Mouse (Mus musculus) embryo, embryonic 11 days (tissue): ENCODE measurements around the gene Gpr135.

Source experiments
- DNase-seq: peaks from one replicate; pipeline ENCODE4 v3.0.0-alpha.2; 2015

Gpr135 gene

GRCm38 (mm10) chr12:72070327-72071269 is at the start of gene Gpr135:
Gene Gpr135, minus strand, starts transcription at chr12:72071125.
- peak; percentile 92 for DNase-seq

DNA sequence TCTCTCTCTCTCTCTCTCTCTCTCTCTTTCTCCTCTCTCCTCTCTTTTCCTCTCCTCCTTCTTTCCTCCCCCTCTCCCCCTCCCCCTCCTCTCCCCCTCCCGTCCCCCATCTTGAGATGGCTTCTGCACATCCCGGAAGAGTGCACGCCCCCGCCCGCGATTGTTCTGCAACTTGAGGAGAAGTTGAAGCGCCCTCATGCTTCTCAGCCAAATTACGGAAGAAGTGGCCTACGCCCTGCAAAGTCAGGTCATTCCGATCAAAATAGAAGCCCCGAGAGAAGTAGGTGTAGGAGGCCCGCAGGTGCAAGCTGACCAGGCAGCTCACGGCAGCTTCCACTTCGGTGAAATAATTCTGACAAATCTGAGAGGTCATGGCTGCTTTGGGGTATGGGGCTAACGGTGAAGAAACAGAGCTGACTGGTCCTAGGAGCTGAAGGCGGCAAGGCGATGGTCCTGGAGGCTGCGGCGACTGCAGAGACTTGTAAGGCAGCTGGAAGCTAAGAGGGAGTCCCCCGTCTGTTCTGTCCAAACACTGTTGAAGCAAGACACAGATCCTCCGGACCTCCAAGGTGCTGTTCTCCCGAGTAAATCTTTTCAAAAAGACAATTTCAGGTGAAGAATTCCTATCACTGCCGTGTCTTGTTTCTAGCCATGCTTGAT is 44.9 kb upstream of the Gpr135 start:
- DNase-seq = no peak

DNA sequence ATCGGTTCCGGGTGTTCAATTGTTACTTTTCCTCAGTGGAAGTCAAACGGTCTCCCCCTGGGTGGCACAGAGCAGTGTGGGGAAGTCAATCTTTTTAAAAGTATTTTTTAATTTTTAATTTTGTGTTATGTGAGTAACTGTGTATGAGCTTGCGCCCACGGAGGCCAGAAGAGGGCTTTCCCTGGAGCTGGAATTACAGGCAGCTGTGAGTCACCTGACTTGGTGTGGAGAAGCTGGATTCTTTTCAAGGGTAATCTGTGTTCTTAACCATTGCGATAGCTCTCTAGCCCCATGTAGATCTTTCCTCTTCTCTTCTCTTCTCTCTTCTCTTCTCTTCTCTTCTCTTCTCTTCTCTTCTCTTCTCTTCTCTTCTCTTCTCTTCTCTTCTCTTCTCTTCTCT is 44.2 kb upstream of the Gpr135 start:
- no peak for DNase-seq

GRCm38 (mm10) chr12:72104525-72105281 is 33.8 kb upstream of the Gpr135 start:
- DNase-seq = peak; percentile 86

- DNase-seq = no peak
Measured at GRCm38 (mm10) chr12:72104027-72104426, 33.1 kb upstream of the Gpr135 start.

DNA sequence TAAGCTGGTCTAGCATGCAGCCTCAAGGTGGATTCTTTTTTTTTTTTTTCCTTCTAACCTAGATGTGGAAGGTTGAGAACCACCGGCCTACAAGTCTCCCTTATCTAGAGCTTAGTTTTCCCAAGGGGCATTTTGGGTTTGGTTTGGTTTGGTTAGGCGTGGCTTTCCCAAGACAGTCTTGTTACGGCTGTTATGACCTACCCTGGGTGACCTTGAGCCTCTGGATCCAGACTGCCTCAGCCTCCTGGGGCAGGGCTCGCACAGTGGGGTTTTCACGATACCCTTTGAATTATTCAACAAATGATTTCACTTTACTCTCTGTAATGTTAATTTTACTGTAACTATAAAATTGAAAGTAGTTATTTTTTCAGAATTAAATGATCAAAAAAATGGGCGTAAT is 31.9 kb upstream of the Gpr135 start:
- DNase-seq = no peak

GRCm38 (mm10) chr12:72096966-72097365 is 26.0 kb upstream of the Gpr135 start:
- no peak for DNase-seq

GRCm38 (mm10) chr12:72089802-72090201 is 18.9 kb upstream of the Gpr135 start:
- no peak for DNase-seq

DNA sequence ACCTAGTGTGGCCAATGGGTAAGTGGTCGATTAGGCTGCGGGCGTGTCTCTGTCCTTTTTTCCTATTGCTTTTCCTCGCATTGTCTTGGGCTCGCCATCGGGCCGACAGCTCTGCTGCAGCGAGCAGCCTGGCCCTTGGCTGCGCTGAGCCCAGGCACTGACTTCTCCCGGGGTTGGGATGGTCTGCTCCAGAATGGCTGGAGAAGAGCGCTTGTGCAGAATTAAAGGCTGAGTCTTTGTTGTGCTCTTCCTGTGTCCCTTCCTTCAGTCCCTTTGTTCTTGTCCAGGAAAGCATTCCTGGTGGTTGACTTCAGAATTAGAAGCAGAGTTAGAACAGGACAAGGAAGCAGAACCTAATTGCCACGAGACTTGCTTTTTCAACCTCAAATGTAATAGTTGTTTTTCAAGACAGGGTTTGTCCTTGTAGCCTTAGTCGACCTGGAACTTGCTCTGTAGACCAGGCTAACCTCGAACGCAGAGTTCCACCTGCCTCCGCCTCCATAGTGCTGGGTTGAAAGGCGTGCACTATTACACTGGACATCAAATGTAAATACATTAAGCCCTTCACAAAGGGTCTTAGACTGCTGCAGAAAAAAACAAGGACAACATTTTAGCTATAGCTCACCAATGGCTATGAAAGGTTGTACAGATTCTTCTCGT is 15.4 kb upstream of the Gpr135 start:
- peak; percentile 52 for DNase-seq

DNA sequence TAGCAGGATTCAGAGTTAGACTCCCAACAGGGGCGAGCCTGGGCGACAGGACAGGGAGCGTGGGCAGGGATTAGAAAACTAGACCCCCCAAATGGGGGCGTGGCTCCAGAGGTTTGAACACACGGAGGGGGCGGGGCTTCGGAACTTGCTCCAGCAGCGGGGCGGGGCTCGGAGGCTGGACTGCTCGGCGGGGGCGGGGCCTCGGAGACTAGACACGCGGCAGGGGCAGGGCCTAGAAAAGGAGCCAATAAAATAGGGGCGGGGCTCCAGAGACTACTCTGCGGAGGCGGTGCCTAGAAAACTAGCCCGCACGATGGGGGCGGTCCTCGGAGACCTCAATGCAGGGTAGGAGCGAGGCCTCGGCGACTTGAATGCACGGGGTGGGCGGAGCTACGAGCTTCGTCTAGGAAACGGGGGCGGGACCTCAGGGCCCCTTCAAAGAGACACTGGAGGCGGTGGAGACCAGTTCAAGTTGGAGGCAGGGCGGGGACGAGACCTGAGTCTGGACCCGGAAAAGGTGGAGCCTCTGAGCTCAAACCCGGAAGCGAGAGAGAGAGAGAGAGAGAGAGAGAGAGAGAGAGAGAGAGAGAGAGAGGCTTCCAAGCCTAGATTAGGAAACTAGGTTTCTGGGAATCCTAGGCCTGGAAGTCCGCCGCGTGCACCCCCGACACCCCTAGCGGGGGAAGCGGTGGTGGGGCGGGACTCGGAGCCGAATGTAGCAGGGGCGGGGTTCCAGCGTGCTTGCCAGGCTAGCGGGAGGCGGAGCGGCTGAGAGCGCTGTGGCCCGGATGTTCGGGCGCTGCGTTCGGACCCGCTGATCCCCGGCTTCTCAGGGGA is 14.6 kb upstream of the Gpr135 start, which contains the start of the genes L3hypdh and Jkamp:
TSS of gene L3hypdh (minus strand) at position 111 of the 837 bp plus-strand sequence.
TSS of gene Jkamp (plus strand) at position 261 of the 837 bp plus-strand sequence.
- peak; percentile 100 for DNase-seq

DNA sequence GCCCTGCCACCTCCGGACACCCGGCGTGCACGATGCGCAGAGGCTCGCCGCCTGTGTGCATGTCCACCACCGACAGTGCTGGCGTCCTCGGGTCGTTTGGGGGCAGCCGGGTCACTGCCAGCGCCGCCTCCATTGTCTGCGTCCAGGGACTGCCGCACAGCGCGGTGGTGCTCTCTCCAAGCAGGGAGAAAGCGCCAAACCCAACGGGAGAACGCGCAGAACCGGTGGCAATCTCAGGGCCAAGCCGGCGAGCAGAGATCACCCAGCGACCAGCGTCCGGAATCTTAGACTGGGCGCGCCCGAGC is 14.1 kb upstream of the Gpr135 start:
- DNase-seq = no peak

DNA sequence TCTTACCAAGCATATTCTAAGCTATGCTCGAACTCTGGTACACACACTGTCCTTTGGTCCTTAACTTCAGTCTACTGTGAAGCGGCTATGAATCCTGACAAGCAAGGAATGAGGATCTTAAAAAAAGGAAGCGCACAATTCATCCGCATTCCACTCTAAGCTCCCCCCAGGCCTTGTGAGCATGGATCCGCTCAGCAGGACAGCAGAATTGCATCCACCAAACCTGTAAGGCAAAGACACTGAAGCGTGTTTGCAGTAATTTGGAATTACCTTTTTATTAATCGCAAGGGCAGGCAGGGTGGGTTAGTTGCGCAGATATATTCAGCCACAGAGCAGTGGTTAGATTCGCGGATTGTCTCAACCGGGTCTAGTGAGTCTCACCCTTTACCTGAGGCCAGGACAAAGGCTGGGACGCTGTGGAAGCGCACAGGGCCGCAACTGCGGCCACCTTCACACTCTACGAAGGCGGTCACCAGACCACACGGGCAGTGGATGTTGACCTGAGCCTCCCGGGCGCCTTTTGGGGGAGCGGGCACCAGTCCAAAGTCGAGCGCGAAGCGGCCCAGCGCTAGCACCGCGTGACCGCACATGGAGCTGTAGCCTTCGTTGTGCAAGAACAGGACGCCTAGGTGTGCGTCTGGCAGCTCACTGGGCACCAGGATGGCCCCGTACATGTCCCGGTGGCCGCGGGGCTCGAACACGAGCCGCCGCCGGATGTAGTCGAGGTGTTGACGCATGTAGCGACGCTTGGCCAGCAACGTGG is 13.5 kb upstream of the Gpr135 start:
- DNase-seq = peak; percentile 64

DNA sequence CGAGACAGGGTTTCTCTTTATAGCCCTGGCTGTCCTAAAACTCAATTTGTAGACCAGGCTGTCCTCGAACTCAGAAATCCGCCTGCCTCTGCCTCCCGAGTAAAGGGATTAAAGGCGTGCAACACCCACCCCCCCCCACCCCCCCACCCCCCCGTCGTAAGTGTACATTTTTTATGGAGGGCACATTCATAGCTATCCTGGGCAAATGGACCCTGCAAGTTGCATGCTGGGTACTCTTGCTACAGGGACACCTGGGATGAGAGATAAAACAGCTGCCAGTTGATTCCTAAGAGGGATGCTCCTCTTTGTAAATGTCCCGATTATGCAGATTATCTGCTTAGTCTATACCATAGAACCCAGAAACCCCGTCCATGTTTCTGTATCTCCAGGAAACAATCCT is 12.3 kb upstream of the Gpr135 start:
- DNase-seq = no peak

GRCm38 (mm10) chr12:72082370-72082769 is 11.4 kb upstream of the Gpr135 start:
- peak; percentile 48 for DNase-seq

GRCm38 (mm10) chr12:72081961-72082360 is 11.0 kb upstream of the Gpr135 start:
- no peak for DNase-seq

DNA sequence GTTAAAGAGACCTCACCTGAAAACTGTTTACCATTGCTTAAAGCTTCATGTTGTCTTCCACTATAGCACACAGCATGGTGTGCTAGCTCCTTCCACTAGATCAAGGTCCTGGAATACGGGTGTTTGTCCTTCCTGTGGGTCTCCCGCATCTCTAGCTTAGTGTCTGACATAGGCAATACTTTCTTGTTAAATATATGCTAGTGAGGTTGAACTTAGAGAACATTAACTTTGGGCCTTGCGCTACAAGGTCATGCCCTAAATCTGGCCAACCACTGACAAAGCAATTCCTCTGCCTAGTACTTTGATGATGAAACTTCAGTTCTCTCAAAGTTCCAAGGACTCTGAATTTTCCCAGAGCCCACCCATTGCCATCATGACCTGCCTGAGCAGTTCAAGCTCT is 7.3 kb upstream of the Gpr135 start:
- DNase-seq = no peak

- peak; percentile 77 for DNase-seq
Measured at GRCm38 (mm10) chr12:72069626-72070326, 1.1 kb downstream of the Gpr135 start.

- no peak for DNase-seq
Measured at GRCm38 (mm10) chr12:72057780-72058179, 13.1 kb downstream of the Gpr135 start.

- no peak for DNase-seq
Measured at GRCm38 (mm10) chr12:72053851-72054250, 17.1 kb downstream of the Gpr135 start.

DNA sequence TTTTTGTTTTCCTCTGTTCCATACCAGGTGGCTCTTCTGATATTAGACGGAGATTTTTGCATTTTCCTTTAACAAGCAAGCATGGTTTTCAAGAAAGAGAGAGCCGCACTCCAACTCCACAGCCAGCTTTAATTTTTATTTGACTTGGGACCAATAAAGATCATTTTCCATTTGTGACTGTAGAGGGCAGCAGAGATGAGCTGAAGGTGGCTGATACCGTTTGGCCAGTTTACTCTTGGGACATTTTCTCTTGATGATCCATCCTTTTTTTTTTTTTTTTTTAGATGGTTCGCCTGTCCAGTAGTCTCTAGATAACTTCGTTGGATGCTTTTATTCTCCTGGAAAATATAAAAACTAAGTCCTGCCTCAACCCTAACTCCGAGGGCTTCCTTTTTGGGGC is 17.6 kb downstream of the Gpr135 start:
- DNase-seq = peak; percentile 56
